Mouse (Mus musculus) right cerebral cortex, postnatal 25 days (tissue): ENCODE results near the gene Tgfb2.

Experiments used
- DNase-seq: peaks from one replicate; pipeline ENCODE4 v3.0.0; 2022

The Tgfb2 gene

DNA sequence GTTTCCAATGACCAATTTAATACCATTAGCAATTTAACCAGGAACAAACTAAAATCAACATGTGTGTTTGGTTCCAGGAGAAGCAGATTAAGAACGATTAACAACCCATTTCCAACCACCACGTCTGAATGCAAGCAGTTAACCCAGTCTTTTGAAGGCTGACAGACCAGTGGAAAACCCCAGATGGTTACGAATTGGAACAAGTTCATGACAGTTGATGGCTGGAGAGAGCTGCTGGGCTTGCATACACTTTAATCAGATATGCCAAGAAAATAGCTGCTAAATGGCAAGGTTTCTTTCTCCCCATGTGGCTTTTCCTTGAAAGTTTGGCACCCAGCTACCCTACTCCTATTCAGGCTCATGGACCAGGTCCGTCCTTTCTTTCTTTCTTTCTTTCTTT lies 55.8 kb downstream of the Tgfb2 start:
- DNase-seq: no peak

GRCm38 (mm10) chr1:186637304-186638213 lies 68.2 kb downstream of the Tgfb2 start:
- no peak for DNase-seq

DNA sequence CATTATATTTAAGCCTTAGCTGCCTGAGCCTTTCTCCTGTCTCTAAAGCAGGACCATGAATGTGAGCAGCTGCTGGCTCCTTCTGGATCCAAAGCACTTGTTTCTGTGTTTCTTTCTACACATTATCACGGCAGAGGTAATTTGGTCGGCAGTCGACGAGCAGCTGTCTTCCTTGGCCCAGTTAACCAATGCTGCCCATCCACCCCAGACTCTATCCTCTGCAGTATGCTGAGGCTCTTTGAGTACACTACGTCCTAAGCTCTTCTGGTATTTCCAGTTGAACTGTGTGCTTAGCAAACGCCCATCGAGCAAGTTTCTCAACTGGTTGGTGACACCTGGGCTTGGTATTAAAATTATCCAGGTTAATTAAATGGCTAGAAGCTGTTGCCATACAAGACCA lies 70.7 kb downstream of the Tgfb2 start:
- no peak for DNase-seq

DNA sequence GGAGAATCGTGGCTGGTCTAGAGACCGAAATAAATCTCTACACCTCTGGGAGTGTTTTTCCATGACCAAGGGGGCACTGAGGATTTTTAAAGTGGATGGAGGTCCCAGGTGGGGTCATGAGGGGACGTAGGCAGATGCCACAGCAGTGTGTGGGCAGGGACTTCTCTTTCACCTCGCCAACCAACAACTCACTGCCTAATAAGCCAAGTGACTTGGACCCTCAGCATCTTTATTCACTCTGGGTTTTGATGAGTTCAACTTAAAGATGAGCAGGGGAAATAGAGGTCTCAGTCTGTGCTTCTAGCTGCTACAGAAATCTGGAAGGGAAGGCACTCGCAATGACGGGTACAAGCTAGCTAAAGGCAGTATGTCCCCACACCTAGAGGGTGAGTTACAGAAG lies 74.3 kb downstream of the Tgfb2 start:
- no peak for DNase-seq

DNA sequence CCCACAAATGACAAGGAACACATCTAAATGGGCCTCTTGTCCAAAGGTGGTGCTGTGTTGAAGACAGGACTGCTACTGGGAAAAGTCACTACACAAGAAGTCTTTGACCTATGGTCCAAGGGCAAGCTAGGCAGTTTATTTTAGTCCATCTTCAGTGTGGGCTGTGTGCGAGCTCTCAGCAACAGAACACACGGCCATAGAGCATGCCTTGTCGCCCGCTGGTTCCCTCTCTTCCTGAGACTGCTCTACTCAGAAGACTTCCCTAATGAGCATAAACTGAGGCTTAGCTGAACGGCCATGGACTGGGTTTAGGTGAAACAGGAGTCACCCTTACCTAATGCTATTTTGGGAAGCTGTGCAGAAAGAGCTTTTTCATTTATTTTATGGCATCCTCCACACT lies 74.8 kb downstream of the Tgfb2 start:
- DNase-seq: no peak

DNA sequence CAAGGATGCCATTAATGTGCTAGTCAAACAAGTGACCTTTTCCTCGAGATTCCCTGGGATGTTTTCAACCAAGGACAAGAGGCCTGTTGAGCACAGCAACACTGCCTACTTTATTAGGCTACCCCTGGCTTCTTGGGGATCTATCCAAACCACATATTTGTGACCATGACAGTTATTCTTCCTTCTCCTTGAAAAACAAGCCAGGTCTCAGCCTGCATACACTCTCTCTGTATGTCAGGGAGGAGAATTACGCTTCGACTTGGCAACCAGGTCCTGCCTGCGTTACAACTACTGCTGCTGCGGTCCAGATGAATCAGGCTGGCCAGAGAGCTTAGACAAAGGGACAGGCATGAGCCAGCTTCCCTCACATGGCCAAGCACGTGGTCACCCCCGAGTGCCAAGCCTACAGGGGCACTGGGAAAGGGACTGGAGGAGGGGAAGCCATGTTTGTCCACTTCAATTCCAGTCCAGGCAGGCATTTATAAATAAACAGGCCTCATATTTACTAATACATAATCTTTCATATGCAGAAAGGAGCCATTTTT lies 78.3 kb downstream of the Tgfb2 start:
- peak; percentile 29 for DNase-seq

- no peak for DNase-seq
Measured at GRCm38 (mm10) chr1:186624474-186624873, 81.3 kb downstream of the Tgfb2 start.

DNA sequence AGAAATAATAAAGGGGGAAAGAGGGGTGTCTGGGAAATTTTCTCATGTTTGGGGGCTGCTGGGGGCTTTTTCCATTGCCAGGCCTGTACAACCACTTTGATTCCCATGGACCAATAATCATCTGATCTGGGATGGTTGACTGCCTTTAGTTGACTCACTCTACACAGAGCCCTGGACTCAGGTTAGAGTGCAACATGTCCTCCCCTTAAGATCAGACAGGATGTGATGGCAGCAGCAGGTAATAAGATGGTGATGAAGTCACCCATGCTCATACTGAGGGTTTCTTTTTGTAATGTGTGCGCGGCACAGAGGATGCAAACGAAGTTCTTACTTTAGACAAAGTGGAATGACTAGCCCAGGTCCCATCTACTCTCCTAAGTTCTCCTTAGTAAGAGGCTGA lies 84.0 kb downstream of the Tgfb2 start:
- DNase-seq: no peak

- DNase-seq: no peak
Measured at GRCm38 (mm10) chr1:186618285-186618684, 87.5 kb downstream of the Tgfb2 start.

GRCm38 (mm10) chr1:186611371-186611770 lies 94.4 kb downstream of the Tgfb2 start:
- DNase-seq: no peak

- DNase-seq: no peak
Measured at GRCm38 (mm10) chr1:186610481-186610880, 95.3 kb downstream of the Tgfb2 start.

- peak; percentile 24 for DNase-seq
Measured at GRCm38 (mm10) chr1:186609793-186610233, 96.0 kb downstream of the Tgfb2 start.

GRCm38 (mm10) chr1:186608116-186608515 lies 97.7 kb downstream of the Tgfb2 start:
- no peak for DNase-seq

DNA sequence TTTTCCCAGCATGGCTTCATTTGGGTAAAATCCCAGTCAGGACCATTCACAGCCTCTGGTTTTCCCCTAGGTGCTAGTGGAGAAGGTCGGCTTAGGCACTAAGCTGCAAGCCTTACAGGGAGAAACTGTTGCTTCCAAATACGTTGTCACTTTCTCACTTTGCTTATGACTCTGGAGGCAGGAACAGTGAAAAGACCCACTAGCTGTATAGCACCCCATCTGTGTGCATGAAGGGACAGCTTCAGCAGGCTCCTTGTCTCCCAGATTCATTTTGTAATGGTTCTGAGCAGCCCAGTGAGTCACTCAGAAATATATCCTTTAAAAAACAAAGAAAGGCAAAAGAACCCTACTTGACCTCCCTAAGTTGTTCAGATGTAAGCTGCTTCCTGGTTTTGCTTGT lies 100.2 kb downstream of the Tgfb2 start:
- no peak for DNase-seq

GRCm38 (mm10) chr1:186604124-186604523 lies 101.7 kb downstream of the Tgfb2 start:
- no peak for DNase-seq

DNA sequence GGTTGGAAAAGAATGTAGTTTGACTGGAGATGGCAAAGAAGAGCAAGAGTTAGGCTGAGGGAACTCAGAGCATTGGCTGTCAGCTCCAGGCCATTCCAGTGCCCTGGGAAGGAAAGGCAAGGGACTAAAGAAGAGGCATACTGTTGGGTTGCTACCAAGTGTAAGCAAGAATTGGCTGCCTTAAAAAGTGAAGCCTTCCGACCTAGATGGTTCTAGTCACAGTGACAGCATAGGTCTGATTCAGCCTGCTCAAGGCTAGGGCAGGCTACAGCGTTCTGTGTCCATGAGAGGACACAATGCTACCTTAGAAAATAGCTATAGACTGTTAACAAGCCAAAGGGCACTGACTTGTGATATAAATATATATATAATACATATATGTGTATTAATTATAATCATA lies 117.6 kb downstream of the Tgfb2 start:
- no peak for DNase-seq

- DNase-seq: no peak
Measured at GRCm38 (mm10) chr1:186587065-186587804, 118.6 kb downstream of the Tgfb2 start.

- no peak for DNase-seq
Measured at GRCm38 (mm10) chr1:186585571-186586164, 120.1 kb downstream of the Tgfb2 start.

DNA sequence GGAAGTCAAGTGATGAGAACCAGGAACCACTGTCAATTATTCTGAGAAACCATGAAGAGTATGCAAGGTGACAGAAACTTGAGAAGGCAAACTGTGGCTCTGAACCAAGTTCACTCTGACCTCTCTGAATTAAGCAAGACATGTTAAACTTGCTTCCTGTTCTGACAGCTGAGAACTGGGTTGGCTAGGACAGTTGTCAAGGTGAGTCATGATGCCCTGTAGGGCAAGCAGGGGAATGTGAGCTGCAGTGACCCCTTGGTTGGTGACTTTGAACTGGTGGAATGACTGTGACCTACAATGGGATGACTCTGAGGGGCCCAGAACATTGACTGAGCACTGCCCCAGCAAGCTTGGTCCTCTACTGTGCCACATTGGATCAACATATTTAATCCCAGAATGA lies 121.9 kb downstream of the Tgfb2 start:
- no peak for DNase-seq

GRCm38 (mm10) chr1:186582113-186582512 lies 123.7 kb downstream of the Tgfb2 start:
- no peak for DNase-seq

DNA sequence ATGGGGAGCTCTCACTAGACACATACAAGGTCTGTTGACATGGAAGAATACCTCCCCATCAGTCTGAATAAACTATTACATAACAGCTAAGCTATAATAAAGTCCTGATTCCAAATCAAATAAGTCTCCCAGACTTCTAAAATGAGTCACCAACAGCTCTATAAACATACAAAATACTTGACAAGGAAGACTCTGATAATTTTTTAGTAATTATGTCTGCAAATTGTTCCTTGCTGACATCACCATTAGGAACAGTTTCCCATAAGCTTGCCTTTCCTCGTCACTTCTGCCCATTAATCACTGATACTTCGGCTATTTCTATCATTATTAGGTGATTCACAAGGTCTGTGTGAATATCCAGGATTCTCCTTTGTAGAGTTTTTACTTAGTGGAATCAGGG lies 124.1 kb downstream of the Tgfb2 start:
- DNase-seq: no peak

DNA sequence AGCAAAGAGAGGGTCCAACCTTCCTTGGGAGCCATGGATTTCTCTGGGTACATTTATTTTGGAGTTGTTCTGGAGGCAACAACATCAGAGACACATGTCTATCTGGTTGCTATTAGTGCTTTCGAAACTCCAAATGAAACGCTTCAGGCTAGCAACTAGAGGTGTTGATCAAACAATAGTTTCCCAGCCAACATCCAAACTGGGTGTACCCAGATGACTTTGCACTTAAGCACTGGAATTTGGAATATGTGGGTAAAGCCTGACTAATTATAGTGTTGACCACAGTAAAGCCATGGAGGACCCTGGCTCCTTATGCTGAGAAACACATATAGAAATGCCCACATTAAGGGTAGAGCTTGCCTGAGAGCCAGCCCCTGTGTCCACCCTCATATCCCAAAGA lies 124.7 kb downstream of the Tgfb2 start:
- DNase-seq: no peak

DNA sequence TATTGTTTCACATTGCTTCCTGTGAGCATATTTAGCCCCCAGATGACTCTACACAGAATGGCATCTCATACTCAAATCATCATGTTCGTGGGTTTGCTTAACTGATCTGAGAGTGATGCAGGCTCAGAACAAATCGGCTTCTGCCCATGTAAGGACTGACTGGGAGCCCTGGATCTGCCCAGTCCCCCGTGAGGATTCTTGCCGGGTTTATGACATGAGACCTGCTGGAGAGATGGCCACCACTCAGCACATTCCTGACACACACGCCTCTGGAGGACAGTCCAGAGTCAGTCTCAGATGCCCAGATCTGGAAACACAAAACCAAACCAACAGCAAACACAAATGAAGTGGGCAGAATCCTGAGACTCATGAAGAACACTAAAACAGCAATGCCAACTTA lies 128.5 kb downstream of the Tgfb2 start:
- no peak for DNase-seq
